Mouse (Mus musculus): ENCODE measurements around the gene Pdpk1.

DNA sequence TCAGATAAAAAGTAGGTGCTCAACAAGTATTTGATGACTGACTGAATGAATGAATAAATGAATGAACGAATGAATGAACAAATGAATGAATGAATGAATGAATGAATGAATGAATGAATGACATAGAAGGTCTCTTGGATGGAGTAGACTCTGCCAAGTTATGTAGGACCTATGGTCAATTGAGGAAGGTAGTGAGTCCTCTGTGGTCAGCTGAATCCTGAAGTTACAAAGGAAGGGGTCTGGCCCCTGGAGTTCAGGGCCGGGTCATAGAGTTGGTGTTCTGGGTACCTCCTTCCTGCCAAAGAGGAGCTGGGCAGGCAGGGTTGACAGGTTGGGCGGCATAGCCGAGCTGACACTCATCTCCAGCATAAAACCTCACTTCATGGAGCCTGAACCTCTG, 112.9 kb downstream of the Pdpk1 start, which contains the start of gene Prss27:
- no peak for TF ChIP-seq CTCF (IDR thresholded peaks at IDR 0.05)
- TF ChIP-seq EP300 (IDR thresholded peaks at IDR 0.05), result no peak
